Mouse (Mus musculus): ENCODE data around the gene Gins3. TPM values are rescaled to one million over a fixed set of nuclear protein-coding genes. Genes with fewer than 3 reads are reported as not detected.
"Not testable (repeated sequence)": the region's sequence is repeated elsewhere in the genome, so short reads cannot be mapped to it uniquely, and the experiment has no call there.

The Gins3 gene
- polyA plus RNA-seq, 1 experiment from 2014 or later = 6.1 TPM

- H3K27ac ChIP-seq (ENCODE audit: low read length) = no peak overlapping the region
- no peak for ATAC-seq
- no peaks in the 10 kb centered on the region for H3K27me3 ChIP-seq (ENCODE audit: control insufficient read depth, insufficient read depth, low read depth, low read length)
- H3K36me3 ChIP-seq (ENCODE audit: control insufficient read depth, insufficient read depth, low read length) = no peaks in the 10 kb centered on the region
- peaks cover 2% of the 10 kb centered on the region; the same call in 1 of the 2 replicates for H3K4me1 ChIP-seq (ENCODE audit: control insufficient read depth, insufficient read depth, low read length)
- H3K9ac ChIP-seq (ENCODE audit: low read depth, low read length) = no peak overlapping the region
- H3K9me3 ChIP-seq (replicated peaks; ENCODE audit: control insufficient read depth, low read length, poor library complexity, severe bottlenecking) = no peaks in the 10 kb centered on the region
- no peak overlapping the region for H3K4me3 ChIP-seq (ENCODE audit: low read depth, low read length)
- WGBS = 10% methylated on average over 11 of the region's 11 CpGs
- no peak overlapping the region; the same call in 1 of the 2 replicates for H3K4me2 ChIP-seq (ENCODE audit: low read length)
Measured at GRCm38 (mm10) chr8:95599861-95600260, 33.4 kb upstream of the Gins3 start.

DNA sequence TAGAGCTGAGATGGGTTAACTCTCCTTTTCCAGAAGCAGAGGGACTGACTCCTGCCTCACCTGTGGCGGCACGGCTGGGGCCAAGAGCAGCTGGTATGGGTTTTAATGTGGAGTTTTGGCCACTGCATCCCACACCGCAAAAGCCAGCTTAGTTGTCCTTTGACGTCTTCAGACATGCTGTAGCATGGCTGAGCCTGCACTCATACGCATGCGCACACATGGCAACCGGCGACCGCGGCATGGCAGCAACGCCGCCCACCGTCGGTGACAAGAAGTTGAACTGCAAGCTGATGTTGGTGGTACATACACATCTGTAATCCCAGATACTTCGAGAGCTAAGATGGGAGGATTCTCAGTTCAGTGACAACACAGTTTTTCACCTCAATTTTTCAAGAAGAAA lies 31.9 kb upstream of the Gins3 start:
- ATAC-seq = no peak
- no peaks in the 10 kb centered on the region for H3K4me1 ChIP-seq (ENCODE audit: control insufficient read depth, insufficient read depth, low read length)
- 82% methylated on average over 15 of the region's 15 CpGs for WGBS

GRCm38 (mm10) chr8:95602168-95602567 lies 31.1 kb upstream of the Gins3 start:
- no peak overlapping the region for H3K4me3 ChIP-seq (ENCODE audit: low read depth, low read length)
- H3K4me2 ChIP-seq (ENCODE audit: low read length) = no peak overlapping the region
- H3K27ac ChIP-seq (ENCODE audit: low read length) = no peak overlapping the region
- ATAC-seq = no peak
- no peaks in the 10 kb centered on the region for H3K27me3 ChIP-seq (ENCODE audit: control insufficient read depth, insufficient read depth, low read depth, low read length)
- H3K36me3 ChIP-seq (ENCODE audit: control insufficient read depth, insufficient read depth, low read length) = no peaks in the 10 kb centered on the region
- H3K9ac ChIP-seq (ENCODE audit: low read depth, low read length) = no peak overlapping the region
- no peaks in the 10 kb centered on the region for H3K9me3 ChIP-seq (replicated peaks; ENCODE audit: control insufficient read depth, low read length, poor library complexity, severe bottlenecking)
- H3K4me1 ChIP-seq (ENCODE audit: control insufficient read depth, insufficient read depth, low read length) = no peaks in the 10 kb centered on the region
- WGBS = 74% methylated on average over 2 of the region's 2 CpGs

More for the DNA sequence above, 31.9 kb upstream of the Gins3 start:
- no peak overlapping the region for H3K9ac ChIP-seq (ENCODE audit: low read depth, low read length)
- no peaks in the 10 kb centered on the region for H3K27me3 ChIP-seq (ENCODE audit: control insufficient read depth, insufficient read depth, low read depth, low read length)
- no peak overlapping the region for H3K4me2 ChIP-seq (ENCODE audit: low read length)
- no peak overlapping the region for H3K4me3 ChIP-seq (ENCODE audit: low read depth, low read length)
- no peaks in the 10 kb centered on the region for H3K36me3 ChIP-seq (ENCODE audit: control insufficient read depth, insufficient read depth, low read length)
- H3K9me3 ChIP-seq (replicated peaks; ENCODE audit: control insufficient read depth, low read length, poor library complexity, severe bottlenecking) = no peaks in the 10 kb centered on the region
- no peak overlapping the region for H3K27ac ChIP-seq (ENCODE audit: low read length)

GRCm38 (mm10) chr8:95606509-95606908 lies 26.7 kb upstream of the Gins3 start:
- H3K27ac ChIP-seq (ENCODE audit: low read length); H3K4me2 ChIP-seq (ENCODE audit: low read length); H3K9me3 ChIP-seq (replicated peaks; ENCODE audit: control insufficient read depth, low read length, poor library complexity, severe bottlenecking); H3K4me1 ChIP-seq (ENCODE audit: control insufficient read depth, insufficient read depth, low read length); ATAC-seq; H3K9ac ChIP-seq (ENCODE audit: low read depth, low read length); H3K27me3 ChIP-seq (ENCODE audit: control insufficient read depth, insufficient read depth, low read depth, low read length); H3K36me3 ChIP-seq (ENCODE audit: control insufficient read depth, insufficient read depth, low read length); H3K4me3 ChIP-seq (ENCODE audit: low read depth, low read length): not testable (repeated sequence)
- 18% methylated on average over 4 of the region's 5 CpGs for WGBS

- no peak overlapping the region for H3K9ac ChIP-seq (ENCODE audit: low read depth, low read length)
- H3K4me3 ChIP-seq (ENCODE audit: low read depth, low read length) = no peak overlapping the region
- WGBS = 63% methylated on average over 9 of the region's 9 CpGs
- ATAC-seq = no peak
- H3K9me3 ChIP-seq (replicated peaks; ENCODE audit: control insufficient read depth, low read length, poor library complexity, severe bottlenecking) = no peaks in the 10 kb centered on the region
- no peaks in the 10 kb centered on the region for H3K4me1 ChIP-seq (ENCODE audit: control insufficient read depth, insufficient read depth, low read length)
- H3K27me3 ChIP-seq (ENCODE audit: control insufficient read depth, insufficient read depth, low read depth, low read length) = no peaks in the 10 kb centered on the region
- H3K4me2 ChIP-seq (ENCODE audit: low read length) = no peak overlapping the region
- no peak overlapping the region for H3K27ac ChIP-seq (ENCODE audit: low read length)
- H3K36me3 ChIP-seq (ENCODE audit: control insufficient read depth, insufficient read depth, low read length) = no peaks in the 10 kb centered on the region
Measured at GRCm38 (mm10) chr8:95607210-95607609, 26.0 kb upstream of the Gins3 start.

DNA sequence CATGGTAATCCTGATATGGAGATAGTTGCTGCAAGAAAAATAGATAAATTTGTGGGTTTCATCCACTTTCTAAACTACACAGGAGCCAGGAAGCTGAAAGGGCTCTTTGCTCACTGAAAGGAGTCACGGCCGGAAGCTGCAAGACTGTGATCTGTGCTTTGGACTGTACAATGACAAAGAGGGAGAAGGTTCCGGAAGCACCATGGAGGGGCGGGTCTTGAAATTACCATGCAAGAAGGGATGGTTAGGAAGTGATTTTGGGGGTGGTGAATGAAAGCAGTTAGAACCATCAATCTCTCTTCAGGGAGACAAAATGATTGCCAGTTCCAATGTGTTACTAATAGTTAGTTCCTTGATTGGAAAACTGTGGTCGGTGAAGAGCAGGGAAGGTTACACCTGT lies 23.8 kb upstream of the Gins3 start:
- H3K27me3 ChIP-seq (ENCODE audit: control insufficient read depth, insufficient read depth, low read depth, low read length) = no peaks in the 10 kb centered on the region
- no peak overlapping the region for H3K27ac ChIP-seq (ENCODE audit: low read length)
- 87% methylated on average over 5 of the region's 5 CpGs for WGBS
- no peaks in the 10 kb centered on the region for H3K9me3 ChIP-seq (replicated peaks; ENCODE audit: control insufficient read depth, low read length, poor library complexity, severe bottlenecking)
- no peak overlapping the region for H3K4me3 ChIP-seq (ENCODE audit: low read depth, low read length)
- no peaks in the 10 kb centered on the region for H3K4me1 ChIP-seq (ENCODE audit: control insufficient read depth, insufficient read depth, low read length)
- no peak overlapping the region for H3K9ac ChIP-seq (ENCODE audit: low read depth, low read length)
- H3K36me3 ChIP-seq (ENCODE audit: control insufficient read depth, insufficient read depth, low read length) = no peaks in the 10 kb centered on the region
- no peak for ATAC-seq
- no peak overlapping the region for H3K4me2 ChIP-seq (ENCODE audit: low read length)

DNA sequence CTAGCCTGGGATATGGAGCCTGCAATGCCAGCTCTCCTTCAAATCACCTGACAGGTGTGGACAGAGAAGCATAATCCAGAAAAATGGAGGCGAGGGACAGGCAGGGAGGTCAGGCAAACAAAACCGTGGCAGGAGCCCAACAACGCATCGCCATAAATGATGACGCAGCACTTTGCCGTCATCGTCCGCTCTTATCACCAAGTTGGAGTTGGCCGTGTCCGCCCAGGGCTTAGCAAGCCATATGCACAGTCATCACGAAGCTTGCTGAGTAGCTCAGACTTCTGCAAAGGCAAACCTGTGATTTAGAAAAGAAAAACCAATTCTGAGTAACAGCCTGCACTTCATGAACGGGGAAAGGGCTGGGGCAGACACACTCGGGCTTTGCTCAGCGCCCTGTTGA lies 22.5 kb upstream of the Gins3 start:
- 83% methylated on average over 14 of the region's 14 CpGs for WGBS
- Histone ChIP-seq H3K4me2 (ENCODE audit: low read length) (no peak overlapping the region), H3K4me1 (ENCODE audit: control insufficient read depth, insufficient read depth, low read length) (no peaks in the 10 kb centered on the region), H3K9me3 (replicated peaks; ENCODE audit: control insufficient read depth, low read length, poor library complexity, severe bottlenecking) (no peaks in the 10 kb centered on the region), H3K27me3 (ENCODE audit: control insufficient read depth, insufficient read depth, low read depth, low read length) (no peaks in the 10 kb centered on the region), H3K36me3 (ENCODE audit: control insufficient read depth, insufficient read depth, low read length) (no peaks in the 10 kb centered on the region), H3K9ac (ENCODE audit: low read depth, low read length) (no peak overlapping the region), H3K4me3 (ENCODE audit: low read depth, low read length) (no peak overlapping the region), H3K27ac (ENCODE audit: low read length) (no peak overlapping the region)
- no peak for ATAC-seq

GRCm38 (mm10) chr8:95611769-95612168 lies 21.5 kb upstream of the Gins3 start:
- Histone ChIP-seq H3K9me3 (replicated peaks; ENCODE audit: control insufficient read depth, low read length, poor library complexity, severe bottlenecking) (no peaks in the 10 kb centered on the region), H3K9ac (ENCODE audit: low read depth, low read length) (peak overlapping the region; percentile 10; the same call in 1 of the 2 replicates), H3K4me3 (ENCODE audit: low read depth, low read length) (no peak overlapping the region), H3K4me1 (ENCODE audit: control insufficient read depth, insufficient read depth, low read length) (no peaks in the 10 kb centered on the region), H3K27me3 (ENCODE audit: control insufficient read depth, insufficient read depth, low read depth, low read length) (no peaks in the 10 kb centered on the region), H3K36me3 (ENCODE audit: control insufficient read depth, insufficient read depth, low read length) (no peaks in the 10 kb centered on the region), H3K27ac (ENCODE audit: low read length) (no peak overlapping the region), H3K4me2 (ENCODE audit: low read length) (no peak overlapping the region)
- 61% methylated on average over 5 of the region's 5 CpGs for WGBS
- ATAC-seq = no peak

DNA sequence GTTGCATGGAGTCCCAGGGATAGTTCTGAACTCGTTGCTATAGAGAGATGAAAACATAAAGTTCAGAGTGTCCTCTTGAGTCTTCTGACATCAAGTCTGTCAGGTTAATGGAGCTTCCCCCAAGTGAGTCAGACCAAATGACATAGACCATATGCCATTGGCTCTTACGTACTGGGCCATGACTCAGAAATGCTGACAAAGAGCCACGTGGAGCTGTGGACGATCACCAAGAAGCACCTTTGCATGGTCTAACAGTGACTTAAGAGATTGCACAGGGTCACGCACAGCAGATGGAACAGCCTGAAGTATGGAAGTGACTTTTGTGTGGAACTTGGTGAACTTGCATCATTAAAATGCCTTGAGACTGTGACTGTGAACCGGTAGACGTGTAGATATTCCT lies 16.9 kb upstream of the Gins3 start:
- Histone ChIP-seq H3K4me2 (ENCODE audit: low read length) (no peak overlapping the region), H3K27me3 (ENCODE audit: control insufficient read depth, insufficient read depth, low read depth, low read length) (no peaks in the 10 kb centered on the region), H3K9me3 (replicated peaks; ENCODE audit: control insufficient read depth, low read length, poor library complexity, severe bottlenecking) (no peaks in the 10 kb centered on the region), H3K4me1 (ENCODE audit: control insufficient read depth, insufficient read depth, low read length) (no peaks in the 10 kb centered on the region), H3K4me3 (ENCODE audit: low read depth, low read length) (no peak overlapping the region), H3K36me3 (ENCODE audit: control insufficient read depth, insufficient read depth, low read length) (no peaks in the 10 kb centered on the region), H3K9ac (ENCODE audit: low read depth, low read length) (no peak overlapping the region), H3K27ac (ENCODE audit: low read length) (no peak overlapping the region)
- 88% methylated on average over 7 of the region's 7 CpGs for WGBS
- no peak for ATAC-seq

DNA sequence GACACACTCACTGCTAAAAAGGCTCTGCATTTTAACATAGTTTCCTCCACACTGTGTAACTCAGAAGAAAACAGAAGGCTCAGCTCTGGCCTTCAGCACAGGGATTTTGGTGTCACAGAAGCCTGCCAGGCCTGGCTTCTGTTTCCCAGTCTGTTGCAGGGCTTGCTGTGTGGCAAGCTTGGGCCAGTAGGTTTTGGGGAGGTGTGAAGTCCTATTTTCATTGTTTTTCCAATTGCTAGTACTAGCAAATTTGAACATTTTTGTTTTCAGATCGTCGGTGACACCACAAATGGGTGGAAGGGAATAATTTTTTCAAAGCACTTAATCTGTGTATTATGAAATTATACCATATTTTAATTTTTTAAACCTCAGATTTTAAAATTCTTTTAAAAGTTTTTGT lies 13.2 kb upstream of the Gins3 start:
- Histone ChIP-seq H3K9ac (ENCODE audit: low read depth, low read length) (no peak overlapping the region), H3K36me3 (ENCODE audit: control insufficient read depth, insufficient read depth, low read length) (no peaks in the 10 kb centered on the region), H3K27ac (ENCODE audit: low read length) (no peak overlapping the region), H3K4me1 (ENCODE audit: control insufficient read depth, insufficient read depth, low read length) (no peaks in the 10 kb centered on the region), H3K4me2 (ENCODE audit: low read length) (no peak overlapping the region), H3K27me3 (ENCODE audit: control insufficient read depth, insufficient read depth, low read depth, low read length) (no peaks in the 10 kb centered on the region), H3K9me3 (replicated peaks; ENCODE audit: control insufficient read depth, low read length, poor library complexity, severe bottlenecking) (no peaks in the 10 kb centered on the region), H3K4me3 (ENCODE audit: low read depth, low read length) (no peak overlapping the region)
- 98% methylated on average over 2 of the region's 2 CpGs for WGBS
- no peak for ATAC-seq

Data from midbrain, embryonic 16.5 days (tissue).